Mouse (Mus musculus) MEL (cell line): ENCODE results near the gene Myh10. TPM values are rescaled to one million over a fixed set of nuclear protein-coding genes. Genes with fewer than 3 reads are reported as not detected.

Source experiments
- DNase-seq: peaks from one replicate; pipeline ENCODE4 v3.0.0; 2011; ENCODE audit warnings: low read depth, low spot score
- H3K27ac ChIP-seq: 2 replicates; pipeline ENCODE4 v1.5.1; 2012; ENCODE audit warnings: low read depth, mild to moderate bottlenecking, control low read depth, low read length, moderate library complexity; ENCODE audit not compliant: control insufficient read depth
- H3K27me3 ChIP-seq, 2 experiments: fragments of 150-350 bp in 1 of 2; sonication (generic) in 1 of 2; 2 replicates each; pipeline ENCODE4 v1.6.1; 2012; ENCODE audit warnings: low read length in 2 of 2, mild to moderate bottlenecking in 2 of 2, improper control_type of control experiment in 1 of 2, moderate library complexity in 1 of 2; ENCODE audit not compliant: insufficient read depth in 2 of 2, control insufficient read depth in 1 of 2
- H3K36me3 ChIP-seq, 2 experiments: 2 replicates each; pipeline ENCODE4 v1.6.1; 2012 to 2014; ENCODE audit warnings: low read length in 2 of 2, improper control_type of control experiment in 1 of 2, inconsistent platforms in 1 of 2, mild to moderate bottlenecking in 1 of 2; ENCODE audit not compliant: insufficient read depth in 2 of 2, control insufficient read depth in 1 of 2
- H3K4me1 ChIP-seq, 2 experiments: fragments of 150-350 bp in 1 of 2; sonication (generic) in 1 of 2; 2 replicates each; pipeline ENCODE4 v1.6.1; 2012; ENCODE audit warnings: low read length in 2 of 2, improper control_type of control experiment in 1 of 2, mild to moderate bottlenecking in 1 of 2; ENCODE audit not compliant: insufficient read depth in 2 of 2, control insufficient read depth in 1 of 2
- H3K4me3 ChIP-seq, 2 experiments: fragments of 150-350 bp in 1 of 2; sonication (generic) in 1 of 2; 2 replicates each; pipeline ENCODE4 v1.5.1; 2012; ENCODE audit warnings: low read depth in 2 of 2, low read length in 2 of 2, mild to moderate bottlenecking in 2 of 2, moderate library complexity in 2 of 2, control low read depth in 1 of 2, improper control_type of control experiment in 1 of 2; ENCODE audit not compliant: control insufficient read depth in 1 of 2, insufficient read depth in 1 of 2
- H3K79me2 ChIP-seq: 2 replicates; pipeline ENCODE4 v1.6.1; 2012; ENCODE audit warnings: mild to moderate bottlenecking, low read length, moderate library complexity; ENCODE audit not compliant: control insufficient read depth, poor library complexity, insufficient read depth
- H3K9ac ChIP-seq: 2 replicates; pipeline ENCODE4 v1.6.1; 2012; ENCODE audit warnings: low read depth, mild to moderate bottlenecking, control low read depth, low read length, moderate library complexity; ENCODE audit not compliant: control insufficient read depth, poor library complexity, severe bottlenecking
- H3K9me3 ChIP-seq: fragments of 150-350 bp; sonication (generic); replicated peaks from 2 replicates; pipeline ENCODE4 v1.6.1; 2012; ENCODE audit warnings: mild to moderate bottlenecking, low read length, improper control_type of control experiment, moderate library complexity; ENCODE audit not compliant: insufficient read depth
- CHD1 ChIP-seq: IDR thresholded peaks from 2 replicates; pipeline ENCODE4 v1.6.1; 2012; ENCODE audit warnings: low read depth, mild to moderate bottlenecking, inconsistent platforms, low read length, improper control_type of control experiment
- CHD2 ChIP-seq: IDR thresholded peaks from 2 replicates; pipeline ENCODE4 v1.6.1; 2011; ENCODE audit warnings: low read length, improper control_type of control experiment
- CTCF ChIP-seq, 3 experiments: IDR thresholded peaks in 2 of 3; conservative IDR thresholded peaks in 1 of 3; 2 replicates each; pipeline ENCODE4 v1.5.1; 2011 to 2012; ENCODE audit warnings: low read length in 3 of 3, low read depth in 2 of 3, mild to moderate bottlenecking in 2 of 3, improper control_type of control experiment in 1 of 3, inconsistent platforms in 1 of 3, mixed read lengths in 1 of 3, moderate library complexity in 1 of 3; ENCODE audit not compliant: control insufficient read depth in 1 of 3, insufficient read depth in 1 of 3, poor library complexity in 1 of 3, severe bottlenecking in 1 of 3
- E2F4 ChIP-seq: IDR thresholded peaks from 2 replicates; pipeline ENCODE4 v1.6.1; 2011; ENCODE audit warnings: low read depth, low read length, improper control_type of control experiment, borderline replicate concordance
- ELF1 ChIP-seq: IDR thresholded peaks from 2 replicates; pipeline ENCODE4 v1.6.1; 2014; ENCODE audit warnings: low read depth, mild to moderate bottlenecking, inconsistent platforms, low read length, improper control_type of control experiment, moderate library complexity
- EP300 ChIP-seq, 2 experiments: IDR thresholded peaks; 2 replicates each; pipeline ENCODE4 v1.6.1; 2011; ENCODE audit warnings: improper control_type of control experiment in 2 of 2, low read length in 2 of 2, low read depth in 1 of 2, mild to moderate bottlenecking in 1 of 2
- ETS1 ChIP-seq: IDR thresholded peaks from 2 replicates; pipeline ENCODE4 v1.6.1; 2012; ENCODE audit warnings: low read depth, mild to moderate bottlenecking, inconsistent platforms, low read length, improper control_type of control experiment, moderate library complexity
- GABPA ChIP-seq: IDR thresholded peaks from 2 replicates; pipeline ENCODE4 v1.6.1; 2012; ENCODE audit warnings: low read depth, mild to moderate bottlenecking, inconsistent platforms, low read length, improper control_type of control experiment, moderate library complexity
- GATA1 ChIP-seq: IDR thresholded peaks from 2 replicates; pipeline ENCODE4 v1.6.1; 2011; ENCODE audit warnings: low read depth, low read length, improper control_type of control experiment
- HCFC1 ChIP-seq: IDR thresholded peaks from 2 replicates; pipeline ENCODE4 v1.6.1; 2012; ENCODE audit warnings: low read depth, mild to moderate bottlenecking, inconsistent platforms, low read length, improper control_type of control experiment, moderate library complexity
- JUND ChIP-seq: IDR thresholded peaks from 2 replicates; pipeline ENCODE4 v1.6.1; 2011; ENCODE audit warnings: low read depth, mild to moderate bottlenecking, improper control_type of control experiment, low read length
- KAT2A ChIP-seq: conservative IDR thresholded peaks from 2 replicates; pipeline ENCODE4 v1.6.1; 2012; ENCODE audit warnings: low read depth, low read length, improper control_type of control experiment, inconsistent platforms
- MAFK ChIP-seq: IDR thresholded peaks from 2 replicates; pipeline ENCODE4 v1.6.1; 2011; ENCODE audit warnings: low read depth, mild to moderate bottlenecking, low read length, improper control_type of control experiment, borderline replicate concordance
- MAZ ChIP-seq: IDR thresholded peaks from 2 replicates; pipeline ENCODE4 v1.6.1; 2012; ENCODE audit warnings: low read depth, mild to moderate bottlenecking, inconsistent platforms, low read length, improper control_type of control experiment
- MEF2A ChIP-seq: IDR thresholded peaks from 2 replicates; pipeline ENCODE4 v1.6.1; 2014; ENCODE audit warnings: low read depth, mild to moderate bottlenecking, inconsistent platforms, low read length, improper control_type of control experiment; ENCODE audit not compliant: poor library complexity, insufficient replicate concordance, severe bottlenecking; ENCODE audit errors: extremely low read depth
- MXI1 ChIP-seq: IDR thresholded peaks from 2 replicates; pipeline ENCODE4 v1.6.1; 2011; ENCODE audit warnings: mild to moderate bottlenecking, low read depth, low read length, improper control_type of control experiment
- MYB ChIP-seq: IDR thresholded peaks from 2 replicates; pipeline ENCODE4 v1.6.1; 2011; ENCODE audit warnings: mild to moderate bottlenecking, low read depth, low read length, improper control_type of control experiment
- MYC ChIP-seq: IDR thresholded peaks from 2 replicates; pipeline ENCODE4 v1.6.1; 2011; ENCODE audit warnings: low read depth, mild to moderate bottlenecking, low read length, improper control_type of control experiment, moderate library complexity
- NELFE ChIP-seq: IDR thresholded peaks from 2 replicates; pipeline ENCODE4 v1.6.1; 2011; ENCODE audit warnings: low read depth, low read length, improper control_type of control experiment
- POLR2AphosphoS2 ChIP-seq: IDR thresholded peaks from 2 replicates; pipeline ENCODE4 v1.6.1; 2011; ENCODE audit warnings: low read length, improper control_type of control experiment
- RAD21 ChIP-seq: IDR thresholded peaks from 2 replicates; pipeline ENCODE4 v1.6.1; 2011; ENCODE audit warnings: mild to moderate bottlenecking, low read depth, low read length, improper control_type of control experiment
- RCOR1 ChIP-seq: IDR thresholded peaks from 2 replicates; pipeline ENCODE4 v1.6.1; 2012; ENCODE audit warnings: low read depth, mild to moderate bottlenecking, inconsistent platforms, low read length, improper control_type of control experiment
- SIN3A ChIP-seq: IDR thresholded peaks from 2 replicates; pipeline ENCODE4 v1.6.1; 2012; ENCODE audit warnings: low read length, improper control_type of control experiment, inconsistent platforms
- SMC3 ChIP-seq: IDR thresholded peaks from 2 replicates; pipeline ENCODE4 v1.6.1; 2011; ENCODE audit warnings: low read depth, low read length, improper control_type of control experiment
- TBP ChIP-seq: IDR thresholded peaks from 2 replicates; pipeline ENCODE4 v1.8.0; 2011; ENCODE audit warnings: low read depth, low read length, improper control_type of control experiment
- TCF12 ChIP-seq: IDR thresholded peaks from 2 replicates; pipeline ENCODE4 v1.6.1; 2014; ENCODE audit warnings: low read depth, mild to moderate bottlenecking, inconsistent platforms, low read length, improper control_type of control experiment, moderate library complexity
- USF1 ChIP-seq: IDR thresholded peaks from 2 replicates; pipeline ENCODE4 v1.6.1; 2014; ENCODE audit warnings: low read depth, mild to moderate bottlenecking, inconsistent platforms, low read length, improper control_type of control experiment, moderate library complexity
- USF2 ChIP-seq, 2 experiments: IDR thresholded peaks; 2 replicates each; pipeline ENCODE4 v1.6.1; 2011 to 2012; ENCODE audit warnings: improper control_type of control experiment in 2 of 2, low read length in 2 of 2, borderline replicate concordance in 1 of 2, inconsistent platforms in 1 of 2, low read depth in 1 of 2, mild to moderate bottlenecking in 1 of 2; ENCODE audit not compliant: insufficient read depth in 1 of 2
- ZC3H11A ChIP-seq: IDR thresholded peaks from 2 replicates; pipeline ENCODE4 v1.6.1; 2012; ENCODE audit warnings: low read depth, mild to moderate bottlenecking, inconsistent platforms, low read length, improper control_type of control experiment
- ZKSCAN1 ChIP-seq: IDR thresholded peaks from 2 replicates; pipeline ENCODE4 v1.6.1; 2012; ENCODE audit warnings: low read depth, mild to moderate bottlenecking, inconsistent platforms, low read length, improper control_type of control experiment, moderate library complexity
- ZMIZ1 ChIP-seq: IDR thresholded peaks from 2 replicates; pipeline ENCODE4 v1.6.1; 2012; ENCODE audit warnings: low read depth, mild to moderate bottlenecking, inconsistent platforms, low read length, improper control_type of control experiment, moderate library complexity
- ZNF384 ChIP-seq: IDR thresholded peaks from 2 replicates; pipeline ENCODE4 v1.6.1; 2012; ENCODE audit warnings: low read depth, mild to moderate bottlenecking, inconsistent platforms, low read length, improper control_type of control experiment
- polyA plus RNA-seq, 2 experiments: library from polyadenylated mRNA; stranded (reverse) in 1 of 2; unstranded in 1 of 2; fragments of >175 nt in 1 of 2; fragments of >200 nt in 1 of 2; gene quantifications; 2 replicates each; pipeline versions ENCODE4 v1.2.1 to v1.2.4; 2012; ENCODE audit warnings: low replicate concordance in 2 of 2, low read depth in 1 of 2; ENCODE audit not compliant: insufficient read length in 2 of 2, insufficient read depth in 1 of 2, missing spikeins in 1 of 2
- total RNA-seq: library from RNA; depleted of rRNA; stranded (reverse); fragments of 300-350 nt; gene quantifications from 2 replicates; pipeline ENCODE4 v1.2.3, GENCODE M21; 2012

Myh10 gene
- total and polyA plus RNA-seq, 3 experiments = 99.3 to 187 (median 127) TPM

- TF ChIP-seq ZC3H11A (0 out of 2 replicates have a peak, but pooled peaks have one; percentile 25), ELF1 (peak; percentile 100)
Observed at GRCm38 (mm10) chr11:68852932-68853409, 161.6 kb downstream of the Myh10 start (continued).

GRCm38 (mm10) chr11:68853611-68854401, 162.4 kb downstream of the Myh10 start:
- Histone ChIP-seq H3K4me3 (peak overlapping the region; percentile 44 to 79), H3K27ac (peak overlapping the region; percentile 91), H3K4me1 (peaks cover 13 to 37% of the 10 kb centered on the region in 2 experiments), H3K27me3 (no peaks in the 10 kb centered on the region), H3K79me2 (peaks cover 33% of the 10 kb centered on the region), H3K9ac (peak overlapping the region; percentile 78), H3K9me3 (no peaks in the 10 kb centered on the region), H3K36me3 (peaks cover 4 to 37% of the 10 kb centered on the region in 2 experiments)
- DNase-seq = peak; percentile 94
- TF ChIP-seq JUND (peak; percentile 81; the same call in 1 of the 2 replicates), USF1 (0 out of 2 replicates have a peak, but pooled peaks have one; percentile 22), MYB (peak; percentile 68; the same call in 1 of the 2 replicates), RAD21 (no peak), TCF12 (peak; percentile 90), RCOR1 (peak; percentile 98), SMC3 (no peak), ZMIZ1 (peak; percentile 88), ETS1 (peak; percentile 99), GATA1 (peak; percentile 98), TBP (peak; percentile 82; the same call in 1 of the 2 replicates), ELF1 (peak; percentile 69), HCFC1 (peak; percentile 69), ZNF384 (peak; percentile 97), GABPA (no peak), E2F4 (no peak), KAT2A (no peak), NELFE (peak; percentile 48; the same call in 1 of the 2 replicates), MYC (peak; percentile 79), MXI1 (peak; percentile 63; the same call in 1 of the 2 replicates), CHD2 (no peak; the same call in 1 of the 2 replicates), POLR2AphosphoS2 (no peak), MAZ (0 out of 2 replicates have a peak, but pooled peaks have one; percentile 56), CHD1 (peak; percentile 12; the same call in 1 of the 2 replicates), MAFK (peak; percentile 82; the same call in 1 of the 2 replicates), EP300 (IDR thresholded peaks at IDR 0.05; ENCODE audit: low read depth in 1 of 2, low read length in 2 of 2) (peak; percentile 97 to 98), ZC3H11A (peak; percentile 39; the same call in 1 of the 2 replicates), CTCF (IDR thresholded peaks at IDR 0.05 in 2 of 3, conservative IDR thresholded peaks at IDR 0.05 in 1 of 3; ENCODE audit: control insufficient read depth in 1 of 3, insufficient read depth in 1 of 3, low read depth in 2 of 3, low read length in 3 of 3, poor library complexity in 1 of 3, severe bottlenecking in 1 of 3) (no peak), ZKSCAN1 (no peak), USF2 (IDR thresholded peaks at IDR 0.05; ENCODE audit: borderline replicate concordance in 1 of 2, insufficient read depth in 1 of 2, low read depth in 1 of 2, low read length in 2 of 2) (no peak), MEF2A (no peak), SIN3A (peak; percentile 97)
